Mouse (Mus musculus) forebrain, embryonic 10.5 days (tissue): Measurements from ENCODE around the gene Mllt3. TPM values are rescaled to one million over a fixed set of nuclear protein-coding genes. Genes with fewer than 3 reads are reported as not detected.
A peak's percentile ranks its signal among the peaks of the same experiment; 100 is the strongest.

Experiments
- DNase-seq: peaks from one replicate; pipeline ENCODE4 v3.0.0-alpha.2; 2017; ENCODE audit warnings: low spot score; ENCODE audit errors: extremely low spot score
- H3K27ac ChIP-seq: fragments of 300-500 bp; sonication (generic); 2 replicates; pipeline ENCODE4 v1.5.1; 2016; ENCODE audit warnings: mild to moderate bottlenecking
- H3K27me3 ChIP-seq: fragments of 300-500 bp; sonication (generic); 2 replicates; pipeline ENCODE4 v1.6.1; 2016; ENCODE audit warnings: mild to moderate bottlenecking; ENCODE audit not compliant: poor library complexity, severe bottlenecking
- H3K36me3 ChIP-seq: fragments of 300-500 bp; sonication (generic); replicated peaks from 2 replicates; pipeline ENCODE4 v1.6.1; 2016; ENCODE audit warnings: mild to moderate bottlenecking, moderate library complexity
- H3K4me1 ChIP-seq: fragments of 300-500 bp; sonication (generic); 2 replicates; pipeline ENCODE4 v1.6.1; 2016
- H3K4me3 ChIP-seq: fragments of 300-500 bp; sonication (generic); 2 replicates; pipeline ENCODE4 v1.5.1; 2016; ENCODE audit warnings: mild to moderate bottlenecking, moderate library complexity
- H3K9me3 ChIP-seq: fragments of 300-500 bp; sonication (generic); 2 replicates; pipeline ENCODE4 v1.6.1; 2016; ENCODE audit warnings: mild to moderate bottlenecking, moderate library complexity
- WGBS: fragments of 180-500 bp; shearing (Covaris S2); methylation state at CpG from one replicate; pipeline ENCODE4 v1.1.7; 2016; 5-methylcytosine and 5-hydroxymethylcytosine counted together
- polyA plus RNA-seq: library from polyadenylated mRNA; unstranded; fragments of >200 nt; fragmentation: Nextera tagmentation; extraction: Ambion mirVana; gene quantifications from 2 replicates; pipeline ENCODE4 v1.2.1, GENCODE M21; 2016

Gene Mllt3
- polyA plus RNA-seq, 1 experiment from 2014 or later = 55.6 TPM

DNA sequence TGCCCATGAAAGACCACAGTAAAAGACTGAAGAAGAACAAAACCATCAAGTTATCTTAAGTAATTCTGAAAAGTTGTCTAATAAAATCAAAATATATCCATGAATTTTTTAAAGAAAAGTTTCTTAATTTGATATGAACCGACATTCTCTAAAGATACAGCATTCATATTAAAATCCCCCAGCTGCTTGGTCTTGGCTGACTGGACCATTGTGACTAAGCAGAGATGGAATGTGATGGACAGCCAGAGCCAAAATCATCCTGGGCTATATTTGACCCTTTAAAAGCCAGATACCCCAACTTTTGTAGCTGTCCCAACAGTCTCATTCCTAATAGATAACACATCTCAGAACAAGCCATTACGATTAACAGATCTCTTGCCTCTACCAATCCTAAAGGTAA lies 180.7 kb downstream of the Mllt3 start:
- no peak for DNase-seq
- H3K4me3 ChIP-seq = no peak overlapping the region
- WGBS = 94% methylated on average over 2 of the region's 2 CpGs
- no peaks in the 10 kb centered on the region for H3K27me3 ChIP-seq
- H3K27ac ChIP-seq = no peak overlapping the region
- H3K9me3 ChIP-seq = no peaks in the 10 kb centered on the region
- H3K36me3 ChIP-seq = no peaks in the 10 kb centered on the region
- H3K4me1 ChIP-seq = no peaks in the 10 kb centered on the region

DNA sequence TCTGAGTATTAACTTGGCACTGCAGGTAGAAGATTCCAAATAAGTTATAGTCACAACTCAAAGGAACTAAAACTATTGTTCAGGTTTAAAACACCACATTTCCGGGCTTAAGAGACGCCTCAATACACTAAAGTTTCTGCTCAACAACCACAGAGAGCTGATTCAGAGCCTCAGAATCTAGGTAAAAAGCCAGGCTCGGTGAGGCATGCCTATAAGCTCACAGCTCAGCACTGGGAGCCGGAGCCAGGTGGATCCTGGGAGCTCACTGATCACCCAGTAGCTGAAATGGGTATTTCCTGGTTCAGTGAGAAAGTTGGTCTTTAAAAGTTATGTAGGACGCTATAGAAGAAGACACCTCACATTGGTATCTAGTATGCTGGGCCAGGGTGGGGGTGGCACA lies 183.1 kb downstream of the Mllt3 start:
- Histone ChIP-seq H3K4me1 (peaks cover 2% of the 10 kb centered on the region), H3K36me3 (no peaks in the 10 kb centered on the region), H3K4me3 (no peak overlapping the region), H3K27me3 (no peaks in the 10 kb centered on the region), H3K27ac (no peak overlapping the region), H3K9me3 (no peaks in the 10 kb centered on the region)
- DNase-seq = no peak
- 85% methylated on average over 5 of the region's 5 CpGs for WGBS

DNA sequence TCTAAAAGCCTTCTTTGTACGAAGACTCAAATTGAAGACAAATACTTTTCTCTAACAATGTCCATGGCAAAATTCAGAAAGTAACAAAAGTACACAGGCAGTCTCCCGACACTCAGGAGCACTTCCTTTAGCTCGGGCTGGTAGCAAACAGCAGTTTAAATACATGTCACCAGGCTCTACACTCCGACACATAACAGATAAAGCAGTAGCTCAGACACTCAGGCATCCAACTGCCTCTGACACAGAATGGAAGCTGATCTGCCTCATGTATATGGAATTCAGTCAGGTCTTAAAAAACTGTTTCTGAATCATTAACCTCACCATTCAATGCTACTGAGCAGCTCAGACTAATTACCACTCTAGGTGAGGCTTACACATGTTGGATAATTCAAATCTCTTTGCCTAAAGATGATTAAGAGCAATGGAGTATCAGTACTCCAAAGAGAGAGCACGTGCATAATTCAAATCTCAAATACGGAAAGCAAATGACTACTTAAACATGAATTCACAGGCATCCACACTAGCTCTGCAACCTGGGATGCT lies 188.4 kb downstream of the Mllt3 start:
- H3K4me3 ChIP-seq = no peak overlapping the region
- H3K36me3 ChIP-seq = peaks cover 15% of the 10 kb centered on the region
- no peak for DNase-seq
- no peak overlapping the region for H3K27ac ChIP-seq
- peaks cover 8% of the 10 kb centered on the region for H3K4me1 ChIP-seq
- WGBS = 83% methylated on average over 6 of the region's 6 CpGs
- no peaks in the 10 kb centered on the region for H3K9me3 ChIP-seq
- H3K27me3 ChIP-seq = no peaks in the 10 kb centered on the region

DNA sequence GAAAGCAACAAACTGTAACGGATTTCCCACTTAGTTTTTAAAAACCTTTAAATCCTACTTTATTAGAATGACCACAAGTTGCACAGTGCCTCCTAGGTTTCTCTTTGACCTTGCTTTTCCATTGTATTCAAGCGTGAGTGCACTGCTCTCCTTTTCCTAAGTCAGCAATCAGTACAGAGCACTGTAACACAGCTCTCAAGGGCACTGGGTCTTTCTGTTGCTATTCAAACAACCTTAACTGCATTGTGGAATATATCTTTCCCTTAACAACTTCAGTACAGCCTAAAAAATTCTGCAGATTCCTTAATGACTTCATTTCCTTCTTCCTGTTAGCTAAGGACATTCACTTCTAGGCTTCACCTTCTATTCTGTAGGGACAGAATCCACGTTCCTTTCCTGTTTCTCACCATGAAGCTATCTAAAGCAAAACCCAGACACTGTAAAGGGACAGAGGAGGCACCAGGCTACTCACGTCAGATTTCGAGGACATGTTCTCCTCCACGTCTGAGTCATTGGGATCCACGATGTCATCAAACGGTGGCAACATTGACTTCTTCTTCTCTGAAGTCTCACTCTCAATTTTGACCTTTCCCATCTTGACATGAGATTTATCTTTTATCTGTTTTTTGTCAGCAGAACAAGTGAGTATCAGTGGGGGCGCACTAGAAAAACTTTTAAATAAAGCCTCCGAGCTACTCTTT lies 192.8 kb downstream of the Mllt3 start:
- 93% methylated on average over 10 of the region's 10 CpGs for WGBS
- DNase-seq = no peak
- Histone ChIP-seq H3K27ac (no peak overlapping the region), H3K36me3 (peaks cover 28% of the 10 kb centered on the region), H3K9me3 (no peaks in the 10 kb centered on the region), H3K4me3 (no peak overlapping the region), H3K27me3 (no peaks in the 10 kb centered on the region), H3K4me1 (peaks cover 20% of the 10 kb centered on the region)

DNA sequence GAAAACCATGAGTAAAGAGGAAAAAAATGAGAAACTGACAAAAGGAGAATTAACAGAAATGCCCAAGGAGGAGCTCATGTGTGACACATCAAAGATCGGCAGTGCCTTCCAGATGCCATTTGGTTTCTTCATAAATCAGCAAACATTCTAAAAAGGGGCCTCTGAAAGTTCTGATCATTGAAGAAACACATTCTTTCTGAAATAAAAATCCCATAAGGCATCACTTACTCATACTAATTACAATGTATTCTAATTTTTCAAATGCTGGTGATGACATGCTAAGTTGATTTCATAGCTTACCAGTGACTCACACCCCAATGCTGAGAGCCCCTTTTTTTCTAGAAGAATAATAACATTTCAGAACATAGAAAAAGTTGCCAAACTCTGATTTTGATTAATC lies 194.4 kb downstream of the Mllt3 start:
- 96% methylated on average over 1 of the region's 1 CpGs for WGBS
- Histone ChIP-seq H3K27me3 (no peaks in the 10 kb centered on the region), H3K27ac (no peak overlapping the region), H3K9me3 (no peaks in the 10 kb centered on the region), H3K36me3 (peaks cover 28% of the 10 kb centered on the region), H3K4me1 (peaks cover 29% of the 10 kb centered on the region), H3K4me3 (no peak overlapping the region)
- no peak for DNase-seq

DNA sequence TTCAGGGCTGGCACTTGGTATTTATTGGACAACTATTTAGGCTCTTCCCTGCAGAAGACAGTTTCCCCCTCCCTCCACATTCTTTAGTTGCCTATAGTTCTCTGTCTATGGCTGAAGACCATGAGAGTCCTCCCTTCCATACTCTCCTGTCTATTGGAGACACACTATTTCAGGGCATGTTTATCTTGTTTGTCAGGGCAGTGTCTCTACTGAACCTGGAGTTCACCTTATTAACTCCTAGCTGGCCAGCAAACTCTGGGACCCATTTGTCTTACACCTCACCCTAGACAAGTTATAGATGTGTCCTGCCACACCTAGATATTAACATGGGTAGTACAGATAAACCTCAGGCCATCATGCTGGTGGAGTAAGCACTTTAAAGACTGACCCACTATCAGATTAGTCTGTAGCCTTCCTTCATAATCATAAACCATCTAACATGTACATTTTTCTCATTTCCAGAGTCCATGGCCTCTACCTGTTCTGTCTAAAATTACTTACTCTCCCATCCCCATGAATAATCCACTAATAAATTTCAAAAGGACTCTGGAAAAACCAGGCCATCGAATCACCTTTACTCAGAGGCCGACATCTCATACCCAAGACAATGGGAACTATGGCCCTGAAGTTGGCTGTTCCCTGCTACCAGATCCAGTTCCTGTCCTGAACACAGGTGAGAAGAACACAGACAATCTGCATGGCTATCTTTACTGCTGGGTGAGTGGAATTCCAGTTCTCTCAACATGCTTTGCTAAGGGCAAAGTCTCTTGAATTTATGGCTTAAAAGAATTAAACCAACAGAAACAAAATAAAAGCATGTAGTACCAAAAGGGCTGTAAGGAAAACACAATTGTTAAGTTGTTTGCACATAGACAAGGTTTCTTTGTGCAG lies 195.4 kb downstream of the Mllt3 start:
- 95% methylated on average over 2 of the region's 2 CpGs for WGBS
- H3K27ac ChIP-seq = no peak overlapping the region
- DNase-seq = no peak
- H3K9me3 ChIP-seq = no peaks in the 10 kb centered on the region
- no peaks in the 10 kb centered on the region for H3K27me3 ChIP-seq
- peaks cover 30% of the 10 kb centered on the region for H3K4me1 ChIP-seq
- peaks cover 34% of the 10 kb centered on the region for H3K36me3 ChIP-seq
- H3K4me3 ChIP-seq = no peak overlapping the region

DNA sequence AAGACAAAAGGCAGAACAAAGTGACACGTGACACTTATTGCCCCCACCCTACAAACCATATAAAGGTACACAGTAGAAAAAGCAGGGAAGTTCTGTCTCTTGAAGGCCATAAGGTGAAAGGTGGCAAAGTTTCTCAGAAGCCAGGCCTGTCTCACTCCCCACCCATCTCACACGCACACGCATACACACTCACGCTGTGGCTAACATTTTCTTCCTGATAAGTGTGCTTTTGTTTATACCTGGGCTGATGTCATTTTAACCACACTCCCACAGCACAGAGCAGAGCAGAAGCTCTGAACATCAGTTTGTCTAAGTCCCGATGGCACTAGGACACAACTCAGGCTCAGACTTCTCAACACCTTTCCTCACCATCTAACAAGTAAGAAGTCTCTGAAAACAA lies 196.9 kb downstream of the Mllt3 start:
- peaks cover 37% of the 10 kb centered on the region for H3K36me3 ChIP-seq
- no peak overlapping the region for H3K27ac ChIP-seq
- no peaks in the 10 kb centered on the region for H3K27me3 ChIP-seq
- no peaks in the 10 kb centered on the region for H3K9me3 ChIP-seq
- WGBS = 92% methylated on average over 5 of the region's 5 CpGs
- H3K4me1 ChIP-seq = peaks cover 30% of the 10 kb centered on the region
- DNase-seq = no peak
- H3K4me3 ChIP-seq = no peak overlapping the region

DNA sequence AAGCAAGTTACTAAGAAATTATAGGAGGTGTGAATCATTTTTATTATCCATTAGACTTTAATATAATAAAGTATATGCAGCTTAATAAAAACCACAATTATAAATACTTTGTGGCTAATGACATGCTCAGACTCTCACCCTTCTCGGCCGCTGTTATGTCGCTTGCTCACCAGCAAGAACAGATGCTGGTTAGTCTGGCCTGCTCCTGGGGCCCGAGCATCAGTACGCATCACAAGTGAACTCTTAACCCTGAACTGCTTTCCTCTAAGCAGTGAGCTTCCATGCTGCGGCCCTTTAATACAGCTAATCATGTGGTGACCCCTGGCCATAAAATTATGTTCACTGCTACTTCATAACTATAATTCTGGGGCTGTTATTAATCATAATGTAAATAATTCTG lies 198.0 kb downstream of the Mllt3 start:
- Histone ChIP-seq H3K9me3 (no peaks in the 10 kb centered on the region), H3K4me3 (no peak overlapping the region), H3K36me3 (peaks cover 26% of the 10 kb centered on the region), H3K4me1 (peaks cover 30% of the 10 kb centered on the region), H3K27ac (no peak overlapping the region), H3K27me3 (no peaks in the 10 kb centered on the region)
- DNase-seq = no peak
- WGBS = 67% methylated on average over 6 of the region's 6 CpGs

DNA sequence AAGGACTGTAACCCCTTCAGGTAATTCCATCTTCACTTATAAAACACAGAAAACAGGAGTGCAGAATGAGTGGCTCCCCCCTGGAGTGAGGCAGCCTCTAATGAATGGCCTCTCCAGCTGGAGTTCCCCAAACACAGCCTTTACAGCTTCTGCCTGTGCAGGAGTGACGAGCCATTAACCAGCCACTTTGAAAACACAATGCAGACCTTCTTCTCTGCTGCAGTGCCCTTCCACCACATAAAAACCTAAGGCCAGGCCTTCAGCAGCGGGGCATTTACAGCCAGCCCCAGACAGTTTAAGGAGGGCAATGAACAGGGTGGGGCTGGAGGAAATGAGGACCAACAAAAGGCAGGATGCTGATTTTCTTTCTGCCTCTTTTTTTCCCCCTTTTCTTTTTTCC lies 198.9 kb downstream of the Mllt3 start:
- DNase-seq = peak; percentile 27

DNA sequence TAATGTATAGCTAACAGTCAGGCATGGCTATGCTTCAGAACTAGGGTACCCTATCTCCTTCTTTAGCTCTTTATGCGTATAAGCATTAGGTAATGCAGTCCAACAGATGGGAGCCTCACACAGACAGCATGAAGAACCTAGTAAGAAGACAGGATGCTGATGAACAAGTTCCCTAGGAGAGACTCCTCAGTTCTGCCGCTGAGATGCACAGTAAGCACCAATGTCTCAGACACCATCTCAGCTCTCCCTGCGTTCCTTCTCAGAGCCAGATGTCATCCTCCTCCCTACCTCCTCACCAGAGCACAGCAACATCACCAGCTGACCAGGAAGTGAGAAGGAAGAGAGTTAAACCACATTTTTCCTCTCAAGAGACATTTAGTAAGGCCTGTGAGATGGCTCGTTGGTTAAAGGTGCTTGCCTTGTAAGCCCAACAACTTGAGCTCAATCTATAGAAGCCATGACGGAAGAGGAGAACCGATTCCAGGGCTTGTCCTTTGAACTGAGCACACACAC lies 202.3 kb downstream of the Mllt3 start:
- no peaks in the 10 kb centered on the region for H3K9me3 ChIP-seq
- H3K36me3 ChIP-seq = peaks cover 9% of the 10 kb centered on the region
- no peak overlapping the region for H3K4me3 ChIP-seq
- peaks cover 22% of the 10 kb centered on the region for H3K4me1 ChIP-seq
- no peak overlapping the region for H3K27ac ChIP-seq
- H3K27me3 ChIP-seq = no peaks in the 10 kb centered on the region
- WGBS = 92% methylated on average over 6 of the region's 6 CpGs
- no peak for DNase-seq

More for the DNA sequence above, 198.9 kb downstream of the Mllt3 start:
- Histone ChIP-seq H3K4me3 (no peak overlapping the region), H3K27ac (peak overlapping the region; percentile 48; the same call in 1 of the 2 replicates), H3K9me3 (no peaks in the 10 kb centered on the region), H3K27me3 (no peaks in the 10 kb centered on the region), H3K4me1 (peaks cover 30% of the 10 kb centered on the region), H3K36me3 (peaks cover 18% of the 10 kb centered on the region)
- 7% methylated on average over 2 of the region's 2 CpGs for WGBS

DNA sequence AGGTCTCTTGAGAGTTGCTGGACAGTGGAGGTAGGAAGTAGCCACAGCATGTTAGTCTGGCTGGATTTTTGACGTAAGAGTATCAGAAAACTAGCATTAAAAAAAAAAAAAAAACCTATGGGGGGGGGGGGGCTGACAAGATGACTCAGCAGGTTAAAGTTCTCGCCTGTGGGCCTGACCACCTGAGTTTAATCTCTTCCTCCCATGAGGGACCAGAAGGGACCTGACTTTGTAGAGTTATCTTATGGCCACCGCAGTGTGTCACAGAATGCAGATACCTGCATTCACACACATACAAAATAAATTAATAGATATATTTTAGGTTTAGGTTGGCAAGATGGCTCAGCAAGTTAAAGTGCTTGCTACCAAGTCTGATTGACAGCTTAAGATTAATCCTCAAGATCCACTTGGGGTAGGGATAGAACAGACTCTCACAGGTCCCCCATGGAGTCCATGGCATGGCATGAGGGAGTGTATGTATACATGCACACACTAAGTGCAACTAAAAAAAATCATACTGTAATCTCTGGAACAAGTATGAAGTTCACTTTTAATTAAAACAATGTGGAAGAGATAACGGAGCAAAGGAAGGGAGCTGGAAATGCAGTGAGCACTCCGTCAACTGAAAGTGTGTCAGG lies 203.6 kb downstream of the Mllt3 start:
- DNase-seq = no peak
- no peaks in the 10 kb centered on the region for H3K9me3 ChIP-seq
- 91% methylated on average over 5 of the region's 5 CpGs for WGBS
- no peaks in the 10 kb centered on the region for H3K27me3 ChIP-seq
- peaks cover 9% of the 10 kb centered on the region for H3K36me3 ChIP-seq
- H3K4me1 ChIP-seq = peaks cover 9% of the 10 kb centered on the region
- H3K27ac ChIP-seq = no peak overlapping the region
- H3K4me3 ChIP-seq = no peak overlapping the region

DNA sequence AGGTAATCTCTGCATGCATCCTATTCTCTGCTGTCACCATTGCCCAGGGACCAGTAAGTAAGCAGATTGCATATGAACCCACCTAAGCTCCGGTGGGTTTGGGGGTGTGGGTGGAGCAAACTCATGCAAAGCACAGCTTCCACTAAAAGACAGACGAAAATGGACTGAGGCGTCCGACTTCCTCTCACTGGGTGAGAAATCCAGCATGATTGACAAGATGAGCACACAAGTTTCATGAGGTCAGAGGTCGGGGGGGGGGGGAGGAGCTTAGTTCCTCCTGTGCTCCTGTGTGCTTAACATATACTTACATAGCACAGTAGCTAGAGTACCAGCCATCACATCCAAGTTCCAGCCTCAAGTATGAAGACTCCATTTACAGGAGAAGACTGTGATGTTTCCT lies 206.8 kb downstream of the Mllt3 start:
- Histone ChIP-seq H3K4me1 (no peaks in the 10 kb centered on the region), H3K27ac (no peak overlapping the region), H3K4me3 (no peak overlapping the region), H3K36me3 (peaks cover 10% of the 10 kb centered on the region), H3K27me3 (no peaks in the 10 kb centered on the region), H3K9me3 (no peaks in the 10 kb centered on the region)
- no peak for DNase-seq
- 72% methylated on average over 5 of the region's 5 CpGs for WGBS
